Mouse (Mus musculus): ENCODE results near the gene Mndal. TPM values are rescaled to one million over a fixed set of nuclear protein-coding genes. Genes with fewer than 3 reads are reported as not detected.
"Not testable (repeated sequence)": the region's sequence is repeated elsewhere in the genome, so short reads cannot be mapped to it uniquely, and the experiment has no call there.

The Mndal gene
- 13.5 and 15.9 TPM in 2 replicates for polyA plus RNA-seq (2015; fragmentation: Nextera tagmentation; extraction: Ambion mirVana)

GRCm38 (mm10) chr1:173941924-173942779 lies at the start of gene Mndal, which contains the start of gene Ifi203:
Gene Mndal (minus strand): TSS chr1:173942491.
Gene Ifi203 (minus strand): TSS chr1:173942672.
- H3K9ac ChIP-seq (ENCODE audit: low read depth, low read length); H3K4me1 ChIP-seq (replicated peaks; ENCODE audit: insufficient read depth, low read length); H3K4me3 ChIP-seq (replicated peaks; ENCODE audit: low read depth, low read length); H3K27me3 ChIP-seq (ENCODE audit: insufficient read depth, low read length); H3K9me3 ChIP-seq (replicated peaks; ENCODE audit: low read length); ATAC-seq (replicated peaks; ENCODE audit: low FRiP score, low read depth); H3K27ac ChIP-seq; DNase-seq (ENCODE audit: low spot score); H3K36me3 ChIP-seq (ENCODE audit: insufficient read depth, low read length): not testable (repeated sequence)
- 54% methylated on average over 3 of the region's 3 CpGs for whole genome bisulfite sequencing
- peak within 1 kb of the TSS; percentile 32; the same call in 1 of the 2 replicates for H3K4me2 ChIP-seq (ENCODE audit: low read length)

GRCm38 (mm10) chr1:173982694-173983305 lies 40.5 kb upstream of the Mndal start, which contains the start of gene Ifi202b:
Gene Ifi202b (minus strand): TSS chr1:173982744.
- H3K27me3 ChIP-seq (ENCODE audit: insufficient read depth, low read length); H3K9ac ChIP-seq (ENCODE audit: low read depth, low read length); ATAC-seq (replicated peaks; ENCODE audit: low FRiP score, low read depth); DNase-seq (ENCODE audit: low spot score); H3K9me3 ChIP-seq (replicated peaks; ENCODE audit: low read length); H3K36me3 ChIP-seq (ENCODE audit: insufficient read depth, low read length); H3K4me1 ChIP-seq (replicated peaks; ENCODE audit: insufficient read depth, low read length); H3K4me2 ChIP-seq (ENCODE audit: low read length); H3K4me3 ChIP-seq (replicated peaks; ENCODE audit: low read depth, low read length); H3K27ac ChIP-seq: not testable (repeated sequence)
- WGBS = 79% methylated on average over 6 of the region's 6 CpGs

- 53% methylated on average over 3 of the region's 3 CpGs for WGBS
- not testable (repeated sequence) for H3K27ac ChIP-seq; H3K4me1 ChIP-seq (replicated peaks; ENCODE audit: insufficient read depth, low read length); H3K9ac ChIP-seq (ENCODE audit: low read depth, low read length); H3K36me3 ChIP-seq (ENCODE audit: insufficient read depth, low read length); H3K27me3 ChIP-seq (ENCODE audit: insufficient read depth, low read length); DNase-seq (ENCODE audit: low spot score); H3K4me3 ChIP-seq (replicated peaks; ENCODE audit: low read depth, low read length); H3K4me2 ChIP-seq (ENCODE audit: low read length); H3K9me3 ChIP-seq (replicated peaks; ENCODE audit: low read length); ATAC-seq (replicated peaks; ENCODE audit: low FRiP score, low read depth)
Measured at GRCm38 (mm10) chr1:173981038-173981437, 38.7 kb upstream of the Mndal start.

- Histone ChIP-seq H3K4me1 (replicated peaks; ENCODE audit: insufficient read depth, low read length) (no peaks in the 10 kb centered on the region), H3K9ac (ENCODE audit: low read depth, low read length) (no peak overlapping the region), H3K4me3 (replicated peaks; ENCODE audit: low read depth, low read length) (no peak overlapping the region), H3K27me3 (ENCODE audit: insufficient read depth, low read length) (no peaks in the 10 kb centered on the region), H3K36me3 (ENCODE audit: insufficient read depth, low read length) (no peaks in the 10 kb centered on the region), H3K4me2 (ENCODE audit: low read length) (no peak overlapping the region), H3K9me3 (replicated peaks; ENCODE audit: low read length) (no peaks in the 10 kb centered on the region), H3K27ac (no peak overlapping the region)
- TF ChIP-seq CTCF (IDR thresholded peaks at IDR 0.05; ENCODE audit: low read depth) = no peak
- ATAC-seq (replicated peaks; ENCODE audit: low FRiP score, low read depth) (no peak), DNase-seq (ENCODE audit: low spot score) (no peak)
Measured at GRCm38 (mm10) chr1:173977622-173978021, 35.3 kb upstream of the Mndal start.

GRCm38 (mm10) chr1:173973111-173973510 lies 30.8 kb upstream of the Mndal start:
- no peak for DNase-seq (ENCODE audit: low spot score)
- Histone ChIP-seq H3K9ac (ENCODE audit: low read depth, low read length) (no peak overlapping the region), H3K36me3 (ENCODE audit: insufficient read depth, low read length) (no peaks in the 10 kb centered on the region), H3K27ac (no peak overlapping the region), H3K4me3 (replicated peaks; ENCODE audit: low read depth, low read length) (no peak overlapping the region), H3K27me3 (ENCODE audit: insufficient read depth, low read length) (no peaks in the 10 kb centered on the region), H3K4me1 (replicated peaks; ENCODE audit: insufficient read depth, low read length) (no peaks in the 10 kb centered on the region), H3K9me3 (replicated peaks; ENCODE audit: low read length) (no peaks in the 10 kb centered on the region), H3K4me2 (ENCODE audit: low read length) (no peak overlapping the region)
- TF ChIP-seq CTCF (IDR thresholded peaks at IDR 0.05; ENCODE audit: low read depth) = no peak
- no peak for ATAC-seq (replicated peaks; ENCODE audit: low FRiP score, low read depth)

- not testable (repeated sequence) for H3K9me3 ChIP-seq (replicated peaks; ENCODE audit: low read length); H3K27me3 ChIP-seq (ENCODE audit: insufficient read depth, low read length); ATAC-seq (replicated peaks; ENCODE audit: low FRiP score, low read depth); H3K27ac ChIP-seq; DNase-seq (ENCODE audit: low spot score); H3K9ac ChIP-seq (ENCODE audit: low read depth, low read length); H3K4me1 ChIP-seq (replicated peaks; ENCODE audit: insufficient read depth, low read length); H3K4me3 ChIP-seq (replicated peaks; ENCODE audit: low read depth, low read length); H3K4me2 ChIP-seq (ENCODE audit: low read length); H3K36me3 ChIP-seq (ENCODE audit: insufficient read depth, low read length)
- 68% methylated on average over 1 of the region's 1 CpGs for WGBS
Measured at GRCm38 (mm10) chr1:173961491-173961890, 19.2 kb upstream of the Mndal start.

- not testable (repeated sequence) for ATAC-seq (replicated peaks; ENCODE audit: low FRiP score, low read depth); H3K4me2 ChIP-seq (ENCODE audit: low read length); DNase-seq (ENCODE audit: low spot score); H3K4me3 ChIP-seq (replicated peaks; ENCODE audit: low read depth, low read length); H3K27me3 ChIP-seq (ENCODE audit: insufficient read depth, low read length); H3K9me3 ChIP-seq (replicated peaks; ENCODE audit: low read length); H3K9ac ChIP-seq (ENCODE audit: low read depth, low read length); H3K36me3 ChIP-seq (ENCODE audit: insufficient read depth, low read length); H3K4me1 ChIP-seq (replicated peaks; ENCODE audit: insufficient read depth, low read length); H3K27ac ChIP-seq
- WGBS = 32% methylated on average over 3 of the region's 3 CpGs
Measured at GRCm38 (mm10) chr1:173959998-173960397, 17.7 kb upstream of the Mndal start.

GRCm38 (mm10) chr1:173955839-173956527 lies 13.7 kb upstream of the Mndal start:
- H3K36me3 ChIP-seq (ENCODE audit: insufficient read depth, low read length); ATAC-seq (replicated peaks; ENCODE audit: low FRiP score, low read depth); H3K9ac ChIP-seq (ENCODE audit: low read depth, low read length); H3K9me3 ChIP-seq (replicated peaks; ENCODE audit: low read length); H3K27me3 ChIP-seq (ENCODE audit: insufficient read depth, low read length); H3K4me3 ChIP-seq (replicated peaks; ENCODE audit: low read depth, low read length); H3K4me1 ChIP-seq (replicated peaks; ENCODE audit: insufficient read depth, low read length); DNase-seq (ENCODE audit: low spot score); H3K27ac ChIP-seq; H3K4me2 ChIP-seq (ENCODE audit: low read length): not testable (repeated sequence)
- 32% methylated on average over 3 of the region's 3 CpGs for WGBS
